Mouse (Mus musculus) olfactory bulb, adult 2 months (tissue): ENCODE measurements around the gene Pcgf3.

ENCODE experiments used
- CTCF ChIP-seq: fragments of 200-500 bp; IDR thresholded peaks from 2 replicates; pipeline ENCODE4 v1.5.1; 2012; ENCODE audit warnings: low read depth, mild to moderate bottlenecking, low read length, moderate library complexity; ENCODE audit not compliant: insufficient read depth
- POLR2A ChIP-seq: fragments of 200-500 bp; IDR thresholded peaks from 2 replicates; pipeline ENCODE4 v1.6.1; 2012; ENCODE audit warnings: mild to moderate bottlenecking, low read depth, low read length, moderate library complexity; ENCODE audit not compliant: insufficient read depth

DNA sequence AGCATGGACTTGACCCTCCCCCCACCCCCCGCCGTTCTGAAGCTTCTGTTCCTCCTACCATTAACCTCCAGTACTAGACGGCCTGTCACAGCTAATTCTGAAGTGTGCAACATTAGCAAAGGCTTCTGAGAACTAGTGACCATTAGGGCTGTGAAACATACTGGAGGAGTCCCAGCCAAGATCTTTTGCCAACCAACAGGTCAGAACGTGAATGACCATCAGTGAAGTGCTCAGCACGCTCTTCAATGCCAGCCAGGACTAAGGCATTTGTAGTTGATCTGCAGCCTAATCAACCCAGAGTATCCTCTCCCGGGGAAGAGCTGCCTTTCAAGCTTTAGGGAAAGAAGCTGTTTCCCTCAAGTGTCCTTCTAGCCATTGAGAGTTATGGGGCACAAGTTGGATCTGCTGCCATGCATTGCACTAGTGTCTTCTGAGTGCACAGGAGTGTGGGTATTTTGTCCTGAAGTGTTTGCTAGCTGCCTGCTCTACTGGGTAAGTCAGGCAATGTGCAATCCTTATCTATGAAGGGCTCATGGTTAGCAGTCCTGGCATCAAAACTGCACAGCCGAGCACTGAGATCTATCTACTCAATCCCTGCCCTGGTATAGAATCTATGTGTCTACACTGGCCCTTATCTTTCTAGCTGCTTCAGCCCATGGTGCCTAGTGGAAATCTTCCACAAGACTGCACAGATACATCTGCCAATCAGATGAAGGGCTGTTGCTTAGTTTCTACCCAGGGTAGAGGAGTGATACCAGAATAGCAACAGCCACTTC lies 82.7 kb downstream of the Pcgf3 start:
- no peak for TF ChIP-seq CTCF
- no peak for TF ChIP-seq POLR2A
